In genomic region chr2:32608141-32608777, GRCm38 (mm10) we compare ENCODE assay signal across 8 mouse cellular contexts. TPM values are rescaled to one million over a fixed set of nuclear protein-coding genes. Genes with fewer than 3 reads are reported as not detected.
DNase-seq lines count a peak whose midpoint lies in the region; ATAC-seq and TF ChIP-seq lines count a peak whose summit lies in the region.

No protein-coding gene starts in this region.

- 11% methylated on average over 25 of the region's 25 CpGs for WGBS in intestine, postnatal 0 days
- WGBS in lung, embryonic 15.5 days = 6% methylated on average over 25 of the region's 25 CpGs
- WGBS in neural tube, embryonic 15.5 days = 9% methylated on average over 25 of the region's 25 CpGs

- no peak for TF ChIP-seq CTCF in C2C12 (IDR thresholded peaks at IDR 0.05; ENCODE audit: control insufficient read depth, insufficient read depth, insufficient read length)
- peak; percentile 21; the same call in 1 of the 2 replicates for TF ChIP-seq CTCF in intestine, postnatal 0 days (IDR thresholded peaks at IDR 0.05; ENCODE audit: low read depth)

- H3K9me3 ChIP-seq in intestine, postnatal 0 days (ENCODE audit: control insufficient read depth) = no peaks in the 10 kb centered on the region
- H3K9me3 ChIP-seq in lung, embryonic 15.5 days = no peaks in the 10 kb centered on the region
- H3K9me3 ChIP-seq in neural tube, embryonic 15.5 days (replicated peaks) = no peaks in the 10 kb centered on the region

- H3K4me2 ChIP-seq in intestine, postnatal 0 days (replicated peaks; ENCODE audit: low read depth) = peak overlapping the region; percentile 90
- H3K4me2 ChIP-seq in lung, embryonic 15.5 days = peak overlapping the region; percentile 90
- H3K4me2 ChIP-seq in neural tube, embryonic 15.5 days = peak overlapping the region; percentile 94

- no peaks in the 10 kb centered on the region for H3K27me3 ChIP-seq in C2C12 (ENCODE audit: control insufficient read depth, insufficient read depth, insufficient read length)
- H3K27me3 ChIP-seq in intestine, postnatal 0 days (replicated peaks; ENCODE audit: control insufficient read depth, insufficient read depth, low read length) = peaks cover 7% of the 10 kb centered on the region; the same call in 1 of the 2 replicates
- no peaks in the 10 kb centered on the region for H3K27me3 ChIP-seq in lung, embryonic 15.5 days
- H3K27me3 ChIP-seq in neural tube, embryonic 15.5 days (replicated peaks) = no peaks in the 10 kb centered on the region

- H3ac ChIP-seq in C2C12 (ENCODE audit: control insufficient read depth, insufficient read length, low read depth) = peak overlapping the region; percentile 60

- H3K36me3 ChIP-seq in C2C12 (ENCODE audit: control insufficient read depth, insufficient read depth) = peaks cover 18% of the 10 kb centered on the region
- H3K36me3 ChIP-seq in intestine, postnatal 0 days (ENCODE audit: control insufficient read depth, insufficient read depth) = no peaks in the 10 kb centered on the region
- H3K36me3 ChIP-seq in lung, embryonic 15.5 days = no peaks in the 10 kb centered on the region
- H3K36me3 ChIP-seq in neural tube, embryonic 15.5 days = 0 out of 2 replicates have a peak, but pooled peaks cover 3% of the 10 kb centered on the region

- DNase-seq in NIH3T3 (ENCODE audit: low read depth) = peak; percentile 79
- peak; percentile 84 for DNase-seq in embryo, embryonic 10.5 days (ENCODE audit: low spot score)
- DNase-seq in heart, adult 11 months = peak; percentile 100
- DNase-seq in thymus, postnatal 36 days = no peak

- peak overlapping the region; percentile 28; the same call in 1 of the 2 replicates for H3K27ac ChIP-seq in intestine, postnatal 0 days (ENCODE audit: low read depth, low read length)
- H3K27ac ChIP-seq in lung, embryonic 15.5 days = peak overlapping the region; percentile 67
- H3K27ac ChIP-seq in neural tube, embryonic 15.5 days (replicated peaks) = no peak overlapping the region

- 0 out of 2 replicates have a peak, but pooled peaks have one; percentile 6 for ATAC-seq in intestine, postnatal 0 days
- peak; percentile 53 for ATAC-seq in lung, embryonic 15.5 days (ENCODE audit: borderline replicate concordance, extremely low read depth, low FRiP score, low TSS enrichment)
- ATAC-seq in neural tube, embryonic 15.5 days (ENCODE audit: low FRiP score) = peak; percentile 28; the same call in 1 of the 2 replicates

- H3K79me2 ChIP-seq in C2C12 (ENCODE audit: control insufficient read depth, insufficient read depth) = peaks cover 53% of the 10 kb centered on the region

- no peak overlapping the region for H3K9ac ChIP-seq in intestine, postnatal 0 days (ENCODE audit: low read depth, low read length)
- H3K9ac ChIP-seq in lung, embryonic 15.5 days = peak overlapping the region; percentile 38
- H3K9ac ChIP-seq in neural tube, embryonic 15.5 days (replicated peaks) = 0 out of 2 replicates have a peak overlapping the region, but pooled peaks have one; percentile 0

- peaks cover 17% of the 10 kb centered on the region for H3K79me3 ChIP-seq in C2C12 (ENCODE audit: low read depth)

- H3K4me1 ChIP-seq in intestine, postnatal 0 days (replicated peaks; ENCODE audit: control insufficient read depth, insufficient read depth, low read length) = peaks cover 6% of the 10 kb centered on the region; the same call in 1 of the 2 replicates
- H3K4me1 ChIP-seq in lung, embryonic 15.5 days = peaks cover 42% of the 10 kb centered on the region
- H3K4me1 ChIP-seq in neural tube, embryonic 15.5 days = peaks cover 35% of the 10 kb centered on the region

- peak overlapping the region; percentile 94 for H3K4me3 ChIP-seq in C2C12 (ENCODE audit: insufficient read depth, poor library complexity, severe bottlenecking)
- peak overlapping the region; percentile 65 for H3K4me3 ChIP-seq in intestine, postnatal 0 days (ENCODE audit: low read depth, low read length)
- H3K4me3 ChIP-seq in lung, embryonic 15.5 days = peak overlapping the region; percentile 80
- H3K4me3 ChIP-seq in neural tube, embryonic 15.5 days (replicated peaks) = peak overlapping the region; percentile 82

TF ChIP-seq in C2C12, 6 proteins besides CTCF, POLR2A, EP300 and RAD21:
- TF ChIP-seq FOSL1 (IDR thresholded peaks at IDR 0.05; ENCODE audit: insufficient read depth, low read length, poor library complexity, severe bottlenecking) (no peak), MYOG (IDR thresholded peaks at IDR 0.05; ENCODE audit: control insufficient read depth, extremely low read depth, insufficient read length) (no peak), MAX (IDR thresholded peaks at IDR 0.05) (no peak), USF1 (IDR thresholded peaks at IDR 0.05; ENCODE audit: low read depth) (no peak), CEBPB (IDR thresholded peaks at IDR 0.05; ENCODE audit: low read depth) (no peak)

RNA-seq across cellular contexts. Expression of gene St6galnac6, which starts 8.8 kb away (rescaled TPM):
- 59.1 TPM for polyA plus RNA-seq in C2C12 (2012; fragmentation: generic; extraction: Trizol)
- 8.3 and 9.1 TPM in 2 replicates for polyA plus RNA-seq in intestine, postnatal 0 days (2015; fragmentation: Nextera tagmentation; extraction: Ambion mirVana)
- polyA plus RNA-seq in lung, embryonic 15.5 days (2015; fragmentation: Nextera tagmentation; extraction: Ambion mirVana) = 25.0 and 26.2 TPM in 2 replicates
- 13.5 and 14.4 TPM in 2 replicates for polyA plus RNA-seq in neural tube, embryonic 15.5 days (2015; fragmentation: Nextera tagmentation; extraction: Ambion mirVana)

RNA-seq across cellular contexts. Expression of gene Ak1, which starts 13.3 kb away (rescaled TPM):
- polyA plus RNA-seq in C2C12 (2012; fragmentation: generic; extraction: Trizol) = 184 TPM
- 10.5 and 12.1 TPM in 2 replicates for polyA plus RNA-seq in intestine, postnatal 0 days (2015; fragmentation: Nextera tagmentation; extraction: Ambion mirVana)
- polyA plus RNA-seq in lung, embryonic 15.5 days (2015; fragmentation: Nextera tagmentation; extraction: Ambion mirVana) = 53.6 and 60.6 TPM in 2 replicates
- 88.5 and 103 TPM in 2 replicates for polyA plus RNA-seq in neural tube, embryonic 15.5 days (2015; fragmentation: Nextera tagmentation; extraction: Ambion mirVana)

RNA-seq across cellular contexts. Expression of gene St6galnac4, which starts 21.4 kb away (rescaled TPM):
- 82.3 TPM for polyA plus RNA-seq in C2C12 (2012; fragmentation: generic; extraction: Trizol)
- 5.7 and 6.6 TPM in 2 replicates for polyA plus RNA-seq in intestine, postnatal 0 days (2015; fragmentation: Nextera tagmentation; extraction: Ambion mirVana)
- 25.9 and 26.1 TPM in 2 replicates for polyA plus RNA-seq in lung, embryonic 15.5 days (2015; fragmentation: Nextera tagmentation; extraction: Ambion mirVana)
- polyA plus RNA-seq in neural tube, embryonic 15.5 days (2015; fragmentation: Nextera tagmentation; extraction: Ambion mirVana) = 43.9 and 44.6 TPM in 2 replicates

RNA-seq across cellular contexts. Expression of gene 9430097D07Rik, which starts 32.8 kb away (rescaled TPM):
- polyA plus RNA-seq in C2C12 (2012; fragmentation: generic; extraction: Trizol) = 0.04 TPM
- 0.14 TPM in 1 of 2 replicates, not detected in the other for polyA plus RNA-seq in intestine, postnatal 0 days (2015; fragmentation: Nextera tagmentation; extraction: Ambion mirVana)
- 0.29 TPM in 1 of 2 replicates, not detected in the other for polyA plus RNA-seq in lung, embryonic 15.5 days (2015; fragmentation: Nextera tagmentation; extraction: Ambion mirVana)
- 0.59 and 0.99 TPM in 2 replicates for polyA plus RNA-seq in neural tube, embryonic 15.5 days (2015; fragmentation: Nextera tagmentation; extraction: Ambion mirVana)

RNA-seq across cellular contexts. Expression of gene Pip5kl1, which starts 33.7 kb away (rescaled TPM):
- 0.05 TPM for polyA plus RNA-seq in C2C12 (2012; fragmentation: generic; extraction: Trizol)
- polyA plus RNA-seq in intestine, postnatal 0 days (2015; fragmentation: Nextera tagmentation; extraction: Ambion mirVana) = not detected in 2 replicates
- 0.30 and 0.39 TPM in 2 replicates for polyA plus RNA-seq in lung, embryonic 15.5 days (2015; fragmentation: Nextera tagmentation; extraction: Ambion mirVana)
- 16.3 and 17.8 TPM in 2 replicates for polyA plus RNA-seq in neural tube, embryonic 15.5 days (2015; fragmentation: Nextera tagmentation; extraction: Ambion mirVana)

Comparison
In these comparisons a context has a peak if more than half of its experiments do, and no peak if none do; other contexts are left out.
1. DNase-seq: peak in NIH3T3 (single experiment), embryo, embryonic 10.5 days (single experiment) and heart, adult 11 months (single experiment); none in thymus, postnatal 36 days (0 of 2).
2. Peak in every context shown above with its lines, with median percentiles within 50 percentile points of each other: H3K4me3 ChIP-seq, ATAC-seq and H3K4me2 ChIP-seq.